Mouse (Mus musculus) bone marrow macrophage, adult 2 months (primary cell): ENCODE results near the gene Eci2. TPM values are rescaled to one million over a fixed set of nuclear protein-coding genes. Genes with fewer than 3 reads are reported as not detected.

Experiments
- H3K27ac ChIP-seq: 2 replicates; pipeline ENCODE4 v1.5.1; 2012; ENCODE audit warnings: low read depth, low read length; ENCODE audit not compliant: insufficient read depth
- H3K4me1 ChIP-seq: 2 replicates; pipeline ENCODE4 v1.6.1; 2012; ENCODE audit warnings: low read length; ENCODE audit not compliant: control insufficient read depth, insufficient read depth
- H3K4me3 ChIP-seq: 2 replicates; pipeline ENCODE4 v1.5.1; 2012; ENCODE audit warnings: mild to moderate bottlenecking, low read length, moderate library complexity; ENCODE audit not compliant: insufficient read depth
- CTCF ChIP-seq: IDR thresholded peaks from 2 replicates; pipeline ENCODE4 v1.5.1; 2012; ENCODE audit warnings: low read depth, mild to moderate bottlenecking, low read length, moderate library complexity
- POLR2A ChIP-seq: IDR thresholded peaks from 2 replicates; pipeline ENCODE4 v1.6.1; 2012; ENCODE audit warnings: mild to moderate bottlenecking, low read depth, low read length, borderline replicate concordance
- polyA plus RNA-seq: library from polyadenylated mRNA; stranded (reverse); fragments of >200 nt; gene quantifications from 2 replicates; pipeline ENCODE4 v1.2.4, GENCODE M21; 2012; ENCODE audit not compliant: missing spikeins, insufficient read depth, insufficient read length

The Eci2 gene
- polyA plus RNA-seq, result 47.4 and 50.5 TPM in 2 replicates

DNA sequence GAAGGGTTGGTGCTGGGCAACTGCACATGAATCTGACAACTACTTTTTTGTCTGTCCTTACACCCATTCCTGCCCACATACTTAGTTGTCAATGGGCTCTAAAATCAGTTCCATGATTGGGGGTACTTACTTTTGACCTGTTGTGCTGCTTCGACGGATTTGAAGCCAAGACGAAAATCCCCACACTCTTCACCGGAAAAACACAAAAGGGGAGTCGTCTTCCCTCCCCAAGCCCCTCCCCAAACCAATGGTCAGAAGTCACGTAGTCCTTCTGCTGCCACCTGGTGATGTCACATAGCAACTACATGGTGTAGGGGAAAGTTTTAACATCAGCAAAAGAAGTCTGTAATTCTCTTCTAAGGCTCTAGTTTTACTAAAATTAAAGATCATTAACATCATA, at the start of gene Eci2:
Gene Eci2 (minus strand): TSS at position 218 of the 400 bp plus-strand sequence.
- H3K27ac ChIP-seq, result no peak within 1 kb of the TSS
- no peaks in the 10 kb centered on the region for H3K4me1 ChIP-seq
- H3K4me3 ChIP-seq, result no peak within 1 kb of the TSS
- TF ChIP-seq CTCF (peak; percentile 63), POLR2A (no peak)

DNA sequence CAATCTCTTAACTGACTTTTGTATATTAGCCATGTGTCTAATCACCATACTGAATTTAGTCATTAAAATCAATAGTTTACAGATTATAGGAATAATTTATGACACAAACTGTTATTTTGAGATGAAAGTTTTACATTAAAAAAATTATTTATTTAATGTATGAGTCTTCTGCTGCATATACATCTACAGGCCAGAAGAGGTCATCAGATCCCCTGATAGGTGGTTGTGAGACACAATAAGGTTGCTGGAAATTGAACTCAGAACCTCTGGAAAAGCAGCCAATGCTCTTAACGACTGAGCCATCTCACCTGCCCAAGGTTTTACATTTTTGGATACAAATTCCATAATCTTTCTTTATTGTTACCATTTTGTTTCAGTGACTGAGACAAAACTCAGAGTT, 48.0 kb upstream of the Eci2 start:
- Histone ChIP-seq H3K27ac (no peak overlapping the region), H3K4me1 (peaks cover 6% of the 10 kb centered on the region), H3K4me3 (no peak overlapping the region)
- TF ChIP-seq CTCF (no peak), POLR2A (no peak)

DNA sequence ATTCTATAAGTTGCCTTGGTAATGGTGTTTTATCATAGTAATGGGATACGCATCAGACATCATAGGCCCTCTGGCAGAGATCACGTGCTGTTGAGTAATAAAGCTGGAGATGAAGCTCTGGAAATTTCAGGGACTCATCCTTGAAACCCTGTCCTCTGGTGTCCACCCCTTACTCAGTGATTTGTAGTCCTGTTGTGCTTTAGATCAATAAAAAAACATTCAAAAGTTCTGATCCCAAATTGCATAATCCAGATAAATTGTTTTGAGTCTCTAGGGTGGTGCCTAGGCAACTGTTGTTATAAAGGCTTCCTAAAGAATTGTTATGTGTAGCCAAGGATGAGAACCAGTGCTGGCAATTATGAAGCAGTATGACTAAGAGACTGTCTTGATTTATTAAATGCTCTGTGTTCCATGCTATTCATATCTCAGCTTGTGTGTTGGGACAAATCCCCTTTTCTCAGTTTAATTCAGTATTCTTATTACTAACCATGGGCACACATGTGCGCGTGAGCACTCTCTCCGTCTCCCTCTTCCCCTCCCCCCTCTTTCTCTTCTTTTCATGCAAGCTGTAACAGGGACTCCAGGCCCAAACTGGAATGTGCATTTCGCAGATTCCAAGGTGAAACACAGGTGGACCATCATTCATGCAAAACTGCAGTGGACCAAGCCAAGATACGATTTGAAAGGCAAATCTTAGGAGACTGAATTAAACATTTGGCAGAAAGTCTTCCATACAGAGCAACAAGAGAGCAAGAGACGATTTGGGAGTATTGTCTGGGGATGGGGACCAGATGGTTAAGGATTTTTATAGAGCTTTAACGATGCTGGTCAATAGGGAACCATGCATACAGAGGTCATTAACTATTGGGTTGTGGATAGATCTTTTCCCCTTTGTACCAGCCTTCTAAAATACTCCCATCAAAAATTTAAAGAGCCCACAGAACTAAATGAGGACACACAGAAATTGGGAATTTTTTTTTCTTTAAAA, 43.9 kb upstream of the Eci2 start:
- Histone ChIP-seq H3K27ac (no peak overlapping the region), H3K4me1 (no peaks in the 10 kb centered on the region), H3K4me3 (no peak overlapping the region)
- no peak for TF ChIP-seq CTCF
- no peak for TF ChIP-seq POLR2A

DNA sequence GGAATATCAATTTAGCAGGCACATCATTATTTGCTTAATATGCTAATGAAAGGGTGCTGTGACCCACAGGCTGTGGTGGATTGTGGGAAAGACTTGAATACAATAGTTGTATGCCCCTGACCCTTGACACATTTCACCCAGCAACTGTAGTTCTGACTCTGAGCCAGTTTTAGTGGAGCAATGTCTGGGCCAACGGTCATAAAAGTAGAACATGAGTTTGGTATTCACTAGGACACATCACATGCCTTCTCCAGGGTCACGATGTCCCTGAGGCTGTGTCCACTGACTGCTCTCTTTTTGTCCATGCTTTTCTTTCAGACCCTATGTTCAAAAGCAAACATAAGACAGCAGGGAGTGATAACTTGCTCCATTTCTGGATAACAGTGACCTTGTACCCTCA, 40.2 kb upstream of the Eci2 start:
- Histone ChIP-seq H3K27ac (no peak overlapping the region), H3K4me1 (no peaks in the 10 kb centered on the region), H3K4me3 (no peak overlapping the region)
- TF ChIP-seq POLR2A, result no peak
- TF ChIP-seq CTCF, result no peak

DNA sequence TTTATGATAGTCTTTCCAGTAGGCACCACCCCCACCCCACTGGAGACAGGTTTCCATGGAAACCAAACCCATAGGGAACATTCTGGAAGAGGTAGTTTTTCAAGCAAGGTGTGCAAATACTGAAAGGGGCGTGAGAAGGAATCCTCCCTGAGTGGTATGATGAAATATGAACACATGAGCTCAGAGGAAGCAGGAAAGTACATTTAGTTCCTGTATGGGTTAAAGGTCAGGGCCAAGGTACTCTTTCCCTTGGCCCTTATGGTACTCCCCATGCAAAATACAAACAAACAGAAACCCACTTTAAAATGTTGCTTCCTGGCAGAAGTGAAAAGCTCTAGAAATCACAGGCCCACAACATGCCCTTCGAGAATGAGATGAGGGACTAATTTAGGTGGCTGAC, 39.1 kb upstream of the Eci2 start:
- Histone ChIP-seq H3K4me3 (no peak overlapping the region), H3K4me1 (no peaks in the 10 kb centered on the region), H3K27ac (no peak overlapping the region)
- TF ChIP-seq CTCF, result no peak
- no peak for TF ChIP-seq POLR2A

DNA sequence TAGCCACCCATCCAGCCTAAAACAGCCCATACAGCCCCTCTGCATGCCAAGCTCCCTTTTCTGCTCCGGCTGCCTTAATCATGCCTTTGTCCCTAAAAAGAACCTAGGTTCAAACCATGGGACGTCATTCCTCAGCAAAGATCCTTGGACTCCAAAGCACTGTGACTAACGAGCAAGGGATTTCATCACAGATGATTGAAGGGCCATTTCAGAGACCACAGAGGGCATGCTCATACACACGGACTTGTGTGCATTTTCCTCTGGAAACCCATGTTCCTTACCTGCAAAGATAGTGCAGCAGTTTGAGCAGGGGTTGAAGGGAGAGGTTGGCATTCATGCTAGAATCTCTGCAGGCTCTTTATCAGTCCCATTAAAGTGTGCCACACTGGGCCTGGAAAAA, 37.5 kb upstream of the Eci2 start:
- H3K4me1 ChIP-seq, result no peaks in the 10 kb centered on the region
- no peak for TF ChIP-seq CTCF
- TF ChIP-seq POLR2A, result no peak
- no peak overlapping the region for H3K27ac ChIP-seq
- no peak overlapping the region for H3K4me3 ChIP-seq

DNA sequence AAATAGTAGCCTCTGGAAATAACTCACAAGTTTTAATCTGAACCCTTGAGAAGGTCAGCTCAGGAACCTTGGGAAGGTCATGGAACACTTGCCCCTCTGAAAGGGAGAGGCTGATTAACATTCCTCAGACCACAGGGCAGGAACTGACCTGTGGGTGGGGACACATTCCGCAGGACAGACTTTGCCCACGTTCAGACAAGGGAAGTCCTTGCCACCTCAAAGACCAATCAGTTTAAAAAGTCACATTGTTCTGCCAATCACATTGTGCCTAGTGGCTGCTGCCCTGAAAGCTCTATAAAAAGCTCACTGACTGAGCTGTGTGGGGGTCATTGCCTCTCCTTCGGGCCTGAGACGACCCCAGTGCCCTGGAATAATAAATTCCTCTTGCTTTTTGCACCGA, 31.2 kb upstream of the Eci2 start:
- no peak for TF ChIP-seq CTCF
- no peak for TF ChIP-seq POLR2A
- Histone ChIP-seq H3K4me3 (no peak overlapping the region), H3K4me1 (no peaks in the 10 kb centered on the region), H3K27ac (no peak overlapping the region)

DNA sequence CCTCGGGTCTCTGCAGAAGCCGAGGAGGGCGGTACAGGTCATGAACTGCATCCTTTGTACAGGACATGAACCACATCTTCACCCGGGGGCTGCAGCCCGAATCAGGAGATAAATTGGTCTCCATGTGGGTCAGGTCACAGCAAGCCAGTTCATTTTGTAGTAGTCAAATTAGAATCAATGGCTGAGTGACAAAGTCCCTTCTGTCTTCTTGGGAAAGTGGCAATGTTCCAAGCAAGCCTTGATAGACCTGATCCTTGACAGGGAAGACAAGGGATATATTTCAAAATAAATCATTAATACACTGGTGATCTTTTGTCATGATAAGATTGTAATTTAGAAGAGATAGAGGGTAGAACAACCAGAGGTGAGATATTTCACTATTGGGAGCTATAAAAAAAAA, 9.6 kb upstream of the Eci2 start:
- no peaks in the 10 kb centered on the region for H3K4me1 ChIP-seq
- no peak overlapping the region for H3K27ac ChIP-seq
- no peak for TF ChIP-seq POLR2A
- no peak for TF ChIP-seq CTCF
- H3K4me3 ChIP-seq, result no peak overlapping the region

DNA sequence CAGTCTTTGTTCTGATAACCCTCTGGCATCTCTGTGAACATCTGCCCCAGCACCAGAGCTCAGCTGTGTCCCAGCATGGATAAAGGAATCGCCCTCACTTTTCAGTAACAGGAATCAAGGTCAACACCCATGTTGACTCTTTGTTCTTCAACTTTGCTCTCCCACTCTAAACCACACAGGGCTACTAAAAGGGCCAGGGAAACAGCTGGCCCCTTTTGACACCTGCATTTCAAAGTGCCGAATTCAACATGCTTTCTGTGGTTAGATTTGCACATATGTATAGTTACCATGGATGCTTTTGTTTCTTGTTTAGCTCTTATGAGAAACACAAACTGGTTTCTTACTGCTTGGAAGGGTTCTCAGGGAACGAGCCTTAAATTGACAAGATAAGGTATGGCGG, 8.8 kb upstream of the Eci2 start:
- Histone ChIP-seq H3K4me1 (no peaks in the 10 kb centered on the region), H3K4me3 (no peak overlapping the region), H3K27ac (no peak overlapping the region)
- TF ChIP-seq POLR2A, result no peak
- TF ChIP-seq CTCF, result no peak

DNA sequence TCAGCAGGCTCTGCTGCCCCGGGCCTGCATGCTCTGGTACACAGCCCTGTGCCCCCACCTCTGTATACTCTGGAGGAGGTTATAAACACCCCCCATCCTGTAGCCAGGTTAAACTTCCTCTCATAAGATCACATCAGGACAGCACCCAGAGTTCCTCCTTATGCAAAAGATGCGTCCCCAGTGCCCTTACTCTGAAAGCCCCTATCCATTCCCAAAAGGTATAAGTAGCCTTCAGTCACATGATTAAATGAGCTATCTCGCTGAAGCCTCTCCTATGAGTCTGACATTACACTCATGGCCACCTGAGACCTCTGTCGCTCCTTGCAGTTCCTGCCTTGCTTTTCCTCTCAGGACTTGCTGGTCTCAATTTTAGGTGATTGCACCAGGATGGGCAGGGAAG, 6.7 kb upstream of the Eci2 start:
- no peak overlapping the region for H3K27ac ChIP-seq
- TF ChIP-seq CTCF, result no peak
- TF ChIP-seq POLR2A, result no peak

DNA sequence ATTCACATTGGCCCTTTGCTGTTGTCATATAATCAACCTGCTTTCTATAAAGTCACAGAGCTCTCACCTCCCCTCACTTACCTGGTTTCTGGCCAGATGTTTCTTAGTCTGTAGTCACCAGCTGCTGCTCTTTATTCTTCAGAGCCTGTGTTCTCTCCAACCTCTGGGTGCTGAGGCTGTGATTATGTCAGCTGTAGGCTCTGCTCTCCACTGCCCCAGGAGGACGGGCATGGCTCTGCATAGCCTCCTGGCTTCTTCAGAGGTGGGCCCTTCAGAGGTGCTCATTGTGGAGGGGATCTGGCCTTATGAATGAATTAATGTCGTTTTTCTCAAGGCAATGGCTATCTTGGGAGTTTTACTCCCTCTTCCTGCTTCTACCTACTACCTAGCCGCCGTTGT, 4.8 kb upstream of the Eci2 start:
- TF ChIP-seq CTCF, result no peak
- TF ChIP-seq POLR2A, result no peak
- Histone ChIP-seq H3K4me1 (no peaks in the 10 kb centered on the region), H3K27ac (no peak overlapping the region), H3K4me3 (no peak overlapping the region)

More for the DNA sequence above, 6.7 kb upstream of the Eci2 start:
- no peaks in the 10 kb centered on the region for H3K4me1 ChIP-seq
- H3K4me3 ChIP-seq, result no peak overlapping the region
